Mouse (Mus musculus): Measurements from ENCODE around the gene Zbed5.
"Not testable (repeated sequence)": the region's sequence is repeated elsewhere in the genome, so short reads cannot be mapped to it uniquely, and the experiment has no call there.

The Zbed5 gene

GRCm38 (mm10) chr5:129895198-129896088, at the start of gene Zbed5:
TSS of gene Zbed5 (plus strand) at chr5:129895723.
- peak; percentile 92 to 95 for DNase-seq

GRCm38 (mm10) chr5:129846752-129847557, 48.6 kb upstream of the Zbed5 start, which contains the start of gene Sumf2:
TSS of gene Sumf2 (plus strand) at chr5:129846986.
- DNase-seq = peak; percentile 96 to 97

GRCm38 (mm10) chr5:129847558-129847820, 48.0 kb upstream of the Zbed5 start:
- peak in 1 of 2 experiments; percentile 19 for DNase-seq

GRCm38 (mm10) chr5:129855163-129855562, 40.4 kb upstream of the Zbed5 start:
- DNase-seq = no peak

- no peak for DNase-seq
Measured at GRCm38 (mm10) chr5:129856414-129856813, 39.1 kb upstream of the Zbed5 start.

- no peak for DNase-seq
Measured at GRCm38 (mm10) chr5:129862325-129862724, 33.2 kb upstream of the Zbed5 start.

- DNase-seq = peak; percentile 43 to 79
Measured at GRCm38 (mm10) chr5:129864467-129864866, 31.1 kb upstream of the Zbed5 start.

GRCm38 (mm10) chr5:129865841-129866240, 29.7 kb upstream of the Zbed5 start:
- no peak for DNase-seq

GRCm38 (mm10) chr5:129869238-129869995, 26.1 kb upstream of the Zbed5 start:
- no peak for DNase-seq

GRCm38 (mm10) chr5:129871238-129871637, 24.3 kb upstream of the Zbed5 start:
- DNase-seq = no peak

GRCm38 (mm10) chr5:129873942-129874341, 21.6 kb upstream of the Zbed5 start:
- no peak for DNase-seq

- no peak for DNase-seq
Measured at GRCm38 (mm10) chr5:129875098-129875497, 20.4 kb upstream of the Zbed5 start.

- DNase-seq = peak; percentile 23 to 26
Measured at GRCm38 (mm10) chr5:129877731-129878455, 17.6 kb upstream of the Zbed5 start.

GRCm38 (mm10) chr5:129878946-129879345, 16.6 kb upstream of the Zbed5 start:
- DNase-seq = peak; percentile 89 to 92

- DNase-seq = no peak
Measured at GRCm38 (mm10) chr5:129879888-129880287, 15.6 kb upstream of the Zbed5 start.

- DNase-seq = peak in 1 of 2 experiments; percentile 23
Measured at GRCm38 (mm10) chr5:129886271-129886670, 9.3 kb upstream of the Zbed5 start.

- DNase-seq = peak; percentile 92 to 98
Measured at GRCm38 (mm10) chr5:129886911-129887636, 8.4 kb upstream of the Zbed5 start, which contains the start of gene Chchd2. TSS of gene Chchd2 (minus strand) at chr5:129887470.

- not testable (repeated sequence) for DNase-seq
Measured at GRCm38 (mm10) chr5:129890390-129890789, 5.1 kb upstream of the Zbed5 start.

- no peak for DNase-seq
Measured at GRCm38 (mm10) chr5:129898449-129898848, 2.9 kb downstream of the Zbed5 start, which contains the start of gene Phkg1. TSS of gene Phkg1 (minus strand) at chr5:129898549.

GRCm38 (mm10) chr5:129907775-129908174, 12.3 kb downstream of the Zbed5 start:
- no peak for DNase-seq

- DNase-seq = peak; percentile 95 to 98
Measured at GRCm38 (mm10) chr5:129908242-129908965, 12.9 kb downstream of the Zbed5 start, which contains the start of gene Nupr1l. TSS of gene Nupr1l (plus strand) at chr5:129908540.
